Mouse (Mus musculus) testis, adult 2 months (tissue): ENCODE measurements at regions not wholly inside any gene's neighbourhood (a gene's known extent, or its start where the extent isn't known, plus 50 kb on each side); places are given as distances from the start of the nearest gene placed in this dataset.

Experiments used
- H3K27ac ChIP-seq: fragments of 200-500 bp; 2 replicates; pipeline ENCODE4 v1.5.1; 2012; ENCODE audit warnings: low read depth, low read length; ENCODE audit not compliant: control insufficient read depth, insufficient read depth
- H3K27me3 ChIP-seq: fragments of 200-500 bp; 2 replicates; pipeline ENCODE4 v1.6.1; 2012; ENCODE audit warnings: mild to moderate bottlenecking, low read length, moderate library complexity; ENCODE audit not compliant: control insufficient read depth, insufficient read depth
- H3K36me3 ChIP-seq: fragments of 200-500 bp; 2 replicates; pipeline ENCODE4 v1.6.1; 2012; ENCODE audit warnings: mild to moderate bottlenecking, low read length; ENCODE audit not compliant: control insufficient read depth, insufficient read depth
- H3K4me1 ChIP-seq: fragments of 200-500 bp; 2 replicates; pipeline ENCODE4 v1.6.1; 2012; ENCODE audit warnings: low read length; ENCODE audit not compliant: control insufficient read depth, insufficient read depth
- H3K4me3 ChIP-seq: fragments of 200-500 bp; 2 replicates; pipeline ENCODE4 v1.5.1; 2012; ENCODE audit warnings: low read depth, mild to moderate bottlenecking, low read length, moderate library complexity, mixed read lengths; ENCODE audit not compliant: control insufficient read depth
- CTCF ChIP-seq: fragments of 200-500 bp; IDR thresholded peaks from 2 replicates; pipeline ENCODE4 v1.5.1; 2012; ENCODE audit warnings: low read depth, mild to moderate bottlenecking, inconsistent platforms, low read length, moderate library complexity; ENCODE audit not compliant: control insufficient read depth, insufficient read depth, insufficient replicate concordance
- POLR2A ChIP-seq: fragments of 200-500 bp; IDR thresholded peaks from 2 replicates; pipeline ENCODE4 v1.6.1; 2012; ENCODE audit warnings: low read depth, mild to moderate bottlenecking, inconsistent platforms, low read length, moderate library complexity; ENCODE audit not compliant: control insufficient read depth

DNA sequence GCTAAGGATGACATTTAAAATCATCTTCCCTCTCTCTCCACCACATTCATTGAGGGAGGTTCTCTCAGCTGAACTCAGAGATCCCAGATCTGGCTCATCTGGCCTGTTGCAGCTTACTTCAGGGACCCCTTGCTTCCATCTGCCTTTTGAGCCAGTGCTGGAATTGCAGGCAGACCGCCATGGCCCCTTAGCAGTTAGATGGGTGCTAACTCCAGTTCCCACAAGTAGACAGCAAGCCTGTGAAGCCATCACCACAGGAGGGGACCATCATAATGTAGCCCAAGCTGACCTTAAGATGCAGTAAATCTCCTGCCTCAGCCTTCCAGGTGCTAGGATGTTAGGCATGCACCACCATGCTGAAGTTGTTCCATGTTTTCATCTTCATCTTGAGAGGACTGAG, 221.7 kb upstream of the Mphosph6 start:
- Histone ChIP-seq H3K27ac (no peak overlapping the region), H3K4me3 (no peak overlapping the region), H3K36me3 (no peaks in the 10 kb centered on the region), H3K27me3 (no peaks in the 10 kb centered on the region), H3K4me1 (peaks cover 6% of the 10 kb centered on the region; the same call in 1 of the 2 replicates)
- TF ChIP-seq CTCF, result no peak
- no peak for TF ChIP-seq POLR2A

DNA sequence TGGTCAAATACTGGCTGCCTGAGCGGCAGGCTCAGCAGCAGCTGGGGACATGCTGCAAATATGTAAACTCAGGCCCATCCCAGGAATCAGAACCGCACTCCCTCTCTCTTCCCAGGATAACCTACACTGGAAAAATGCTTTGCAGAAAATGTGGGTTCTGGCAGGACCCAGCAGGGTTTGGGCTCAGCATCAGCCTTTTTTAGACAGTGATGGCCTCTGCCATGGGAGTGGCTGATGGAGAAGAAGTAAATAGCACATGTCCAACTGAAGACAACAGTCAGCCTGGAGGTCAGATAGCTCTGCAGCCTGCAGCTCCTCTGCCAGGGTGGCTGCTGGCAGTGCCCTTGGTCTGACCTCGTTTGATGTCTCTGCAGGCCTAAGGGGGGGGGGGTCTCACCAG, 220.2 kb upstream of the Mphosph6 start:
- Histone ChIP-seq H3K27ac (no peak overlapping the region), H3K27me3 (no peaks in the 10 kb centered on the region), H3K36me3 (no peaks in the 10 kb centered on the region), H3K4me3 (no peak overlapping the region), H3K4me1 (no peaks in the 10 kb centered on the region)
- TF ChIP-seq POLR2A (no peak), CTCF (no peak)

DNA sequence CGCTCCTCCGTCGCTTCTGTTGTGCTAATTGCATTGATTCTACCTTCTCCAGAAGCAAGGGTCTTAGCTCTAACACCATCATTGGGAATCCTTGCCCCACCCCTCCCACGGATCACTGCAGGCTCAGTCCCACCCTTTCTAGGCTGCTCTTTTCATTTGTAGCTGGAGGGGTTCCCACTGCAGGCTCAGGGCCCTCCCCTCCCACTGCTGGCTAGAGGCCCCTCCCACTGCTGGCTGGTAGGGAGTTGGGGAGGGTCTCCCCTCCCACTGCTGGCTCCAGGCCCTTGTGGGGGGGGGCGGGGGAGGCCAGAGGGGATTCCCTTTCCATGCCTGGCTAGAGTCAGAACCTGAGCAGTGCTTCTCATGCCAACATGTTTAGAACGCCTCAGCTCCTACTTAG, 215.5 kb upstream of the Mphosph6 start:
- Histone ChIP-seq H3K36me3 (no peaks in the 10 kb centered on the region), H3K27ac (no peak overlapping the region), H3K27me3 (no peaks in the 10 kb centered on the region), H3K4me1 (peaks cover 2% of the 10 kb centered on the region; the same call in 1 of the 2 replicates), H3K4me3 (no peak overlapping the region)
- TF ChIP-seq POLR2A, result no peak

DNA sequence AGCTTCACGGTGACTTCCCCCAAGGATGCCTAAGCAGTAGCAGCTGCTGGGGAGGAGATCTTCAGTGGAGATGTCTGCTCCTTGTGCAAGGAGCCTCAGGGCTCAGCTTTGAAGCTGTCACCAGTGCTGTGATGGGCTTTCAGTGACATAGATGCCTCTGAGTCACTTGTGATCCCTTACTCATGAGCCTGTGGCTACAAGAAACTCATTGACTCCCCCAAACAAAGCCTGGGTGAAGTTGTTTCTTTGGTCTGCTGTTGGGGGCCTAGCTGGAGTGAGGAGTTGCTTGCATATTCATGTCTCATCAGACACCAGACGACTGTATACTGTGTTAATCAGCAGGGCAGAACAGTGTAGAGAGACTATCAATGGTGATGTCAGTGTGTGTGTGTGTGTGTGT, 203.4 kb upstream of the Mphosph6 start:
- no peak overlapping the region for H3K27ac ChIP-seq
- no peak for TF ChIP-seq POLR2A
- no peak for TF ChIP-seq CTCF
- H3K27me3 ChIP-seq, result no peaks in the 10 kb centered on the region
- H3K4me1 ChIP-seq, result no peaks in the 10 kb centered on the region
- H3K4me3 ChIP-seq, result no peak overlapping the region
- H3K36me3 ChIP-seq, result no peaks in the 10 kb centered on the region

DNA sequence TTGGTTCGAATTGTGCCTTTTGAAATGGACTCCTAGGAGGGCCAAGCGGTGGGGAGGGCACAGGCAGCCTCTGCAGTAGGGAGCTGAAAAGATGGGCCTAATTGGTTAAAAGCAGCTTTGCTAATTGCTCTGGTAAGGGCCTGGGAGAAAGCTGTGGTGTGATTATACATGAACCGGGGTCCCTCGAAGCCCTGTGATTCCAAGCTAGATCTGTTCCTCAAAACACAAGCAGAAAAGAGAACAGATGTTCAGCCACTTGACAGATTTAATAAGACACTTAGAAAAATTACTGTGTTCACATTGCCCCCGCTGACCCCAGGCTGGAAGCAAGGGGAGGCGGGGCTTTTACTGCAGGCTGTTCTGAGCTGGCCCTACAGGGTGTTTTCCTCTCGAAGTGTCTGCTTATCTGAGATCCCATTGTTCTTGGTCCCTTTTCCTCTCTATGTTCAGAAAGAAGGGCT, 202.7 kb upstream of the Mphosph6 start:
- Histone ChIP-seq H3K27me3 (no peaks in the 10 kb centered on the region), H3K4me1 (no peaks in the 10 kb centered on the region), H3K27ac (no peak overlapping the region), H3K36me3 (no peaks in the 10 kb centered on the region), H3K4me3 (no peak overlapping the region)
- TF ChIP-seq POLR2A (no peak), CTCF (no peak)

DNA sequence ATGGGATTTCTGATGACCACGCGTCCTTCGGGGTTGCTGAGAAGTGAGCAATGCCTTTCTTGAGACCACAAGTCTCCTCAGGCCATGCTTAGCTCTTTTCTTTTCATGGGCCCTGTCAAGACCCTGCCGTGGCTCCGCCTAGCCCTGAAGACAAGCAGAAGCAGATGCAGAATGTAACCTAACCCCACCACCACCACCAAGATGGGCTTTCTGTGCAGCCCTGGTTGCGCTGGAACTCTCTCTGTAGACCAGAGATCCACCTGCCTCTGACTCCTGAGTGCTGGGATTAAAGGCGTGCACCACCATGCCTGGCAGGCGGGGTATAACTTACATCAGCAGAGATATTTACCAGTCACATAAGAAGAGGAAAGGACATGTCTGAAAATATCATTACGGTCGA, 199.4 kb upstream of the Mphosph6 start:
- Histone ChIP-seq H3K27me3 (no peaks in the 10 kb centered on the region), H3K27ac (no peak overlapping the region), H3K4me1 (no peaks in the 10 kb centered on the region), H3K4me3 (no peak overlapping the region), H3K36me3 (no peaks in the 10 kb centered on the region)
- TF ChIP-seq POLR2A, result no peak
- no peak for TF ChIP-seq CTCF

DNA sequence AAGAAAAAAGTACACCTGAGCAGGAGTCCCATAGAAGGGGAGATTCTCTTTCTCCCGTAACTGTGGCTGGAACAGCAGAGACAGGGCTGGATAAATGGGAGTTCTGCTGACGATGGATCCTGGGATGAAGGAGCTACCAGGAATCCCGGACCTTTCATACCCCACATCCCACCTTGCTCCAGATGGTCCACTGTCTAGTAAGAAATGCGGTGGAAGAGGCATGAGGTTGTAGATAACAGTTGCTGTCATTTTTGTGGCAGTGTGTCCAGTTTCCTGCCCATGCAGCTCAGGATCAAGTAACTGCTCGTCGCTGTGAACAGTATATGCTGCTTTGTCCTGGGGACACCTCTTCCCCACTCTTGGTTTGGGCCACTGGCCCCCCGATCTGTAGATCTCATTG, 190.1 kb upstream of the Mphosph6 start:
- H3K36me3 ChIP-seq, result no peaks in the 10 kb centered on the region
- no peaks in the 10 kb centered on the region for H3K27me3 ChIP-seq
- no peak overlapping the region for H3K27ac ChIP-seq
- H3K4me3 ChIP-seq, result no peak overlapping the region
- H3K4me1 ChIP-seq, result no peaks in the 10 kb centered on the region
- TF ChIP-seq CTCF (no peak), POLR2A (no peak)

DNA sequence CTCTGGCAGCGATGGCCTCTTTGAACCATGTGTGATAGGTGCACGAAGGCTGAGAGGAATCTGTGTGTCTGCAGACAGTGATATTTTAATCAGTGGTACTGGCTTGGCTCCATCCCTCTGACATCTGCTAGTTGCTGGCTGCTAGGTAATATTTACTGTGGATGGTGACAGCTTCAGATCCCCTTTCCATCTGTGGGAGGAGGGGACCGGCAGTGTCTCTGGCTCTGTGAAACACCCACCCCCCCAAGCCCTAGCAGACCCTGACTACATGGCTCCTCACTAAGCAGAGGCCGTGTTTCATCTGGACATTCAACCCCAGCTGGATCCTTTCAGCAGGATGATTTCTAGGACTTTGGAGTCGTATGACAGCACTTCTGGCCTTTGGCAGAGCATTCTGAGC, 187.0 kb upstream of the Mphosph6 start:
- TF ChIP-seq CTCF (no peak), POLR2A (no peak)
- Histone ChIP-seq H3K4me3 (no peak overlapping the region), H3K4me1 (no peaks in the 10 kb centered on the region), H3K36me3 (no peaks in the 10 kb centered on the region), H3K27me3 (no peaks in the 10 kb centered on the region), H3K27ac (no peak overlapping the region)
